Mouse (Mus musculus): ENCODE measurements around the gene Rrp8.

GRCm38 (mm10) chr7:105736911-105737521 is at the start of gene Rrp8:
- TF ChIP-seq CTCF (IDR thresholded peaks at IDR 0.05; ENCODE audit: borderline replicate concordance, extremely low read depth, insufficient read depth, insufficient read length) (no peak), POLR2A (IDR thresholded peaks at IDR 0.05; ENCODE audit: borderline replicate concordance, extremely low read depth, insufficient read depth, insufficient read length, poor library complexity, severe bottlenecking) (no peak)
